Mouse (Mus musculus) bone marrow macrophage, adult 2 months (primary cell): Measurements from ENCODE around the gene Sv2c. TPM values are rescaled to one million over a fixed set of nuclear protein-coding genes. Genes with fewer than 3 reads are reported as not detected.

Experiments used
- H3K27ac ChIP-seq: 2 replicates; pipeline ENCODE4 v1.5.1; 2012; ENCODE audit warnings: low read depth, low read length; ENCODE audit not compliant: insufficient read depth
- H3K4me1 ChIP-seq: 2 replicates; pipeline ENCODE4 v1.6.1; 2012; ENCODE audit warnings: low read length; ENCODE audit not compliant: control insufficient read depth, insufficient read depth
- H3K4me3 ChIP-seq: 2 replicates; pipeline ENCODE4 v1.5.1; 2012; ENCODE audit warnings: mild to moderate bottlenecking, low read length, moderate library complexity; ENCODE audit not compliant: insufficient read depth
- CTCF ChIP-seq: IDR thresholded peaks from 2 replicates; pipeline ENCODE4 v1.5.1; 2012; ENCODE audit warnings: low read depth, mild to moderate bottlenecking, low read length, moderate library complexity
- POLR2A ChIP-seq: IDR thresholded peaks from 2 replicates; pipeline ENCODE4 v1.6.1; 2012; ENCODE audit warnings: mild to moderate bottlenecking, low read depth, low read length, borderline replicate concordance
- polyA plus RNA-seq: library from polyadenylated mRNA; stranded (reverse); fragments of >200 nt; gene quantifications from 2 replicates; pipeline ENCODE4 v1.2.4, GENCODE M21; 2012; ENCODE audit not compliant: missing spikeins, insufficient read depth, insufficient read length

Gene Sv2c
- polyA plus RNA-seq, 1 experiment: not detected

DNA sequence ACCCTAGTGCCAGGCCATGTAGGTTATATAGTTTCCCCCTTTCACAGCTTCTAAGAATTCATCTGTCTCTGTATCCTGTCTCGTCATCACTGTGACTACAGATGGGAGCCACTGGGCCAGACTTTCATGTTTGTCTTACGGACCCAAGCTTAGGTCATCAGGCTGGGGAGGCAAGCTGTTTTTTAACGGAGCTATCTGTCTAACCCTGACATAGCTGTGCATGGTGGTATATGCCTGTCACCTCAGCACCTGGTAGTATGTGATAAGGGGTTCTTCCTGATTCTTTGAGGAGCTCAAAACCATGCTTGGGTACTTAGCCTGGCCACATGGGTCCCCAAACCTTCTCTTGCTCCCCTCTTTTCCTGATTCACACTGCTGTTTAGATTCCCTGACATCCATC lies 124.2 kb downstream of the Sv2c start:
- no peak overlapping the region for H3K4me3 ChIP-seq
- H3K4me1 ChIP-seq: peaks cover 6% of the 10 kb centered on the region; the same call in 1 of the 2 replicates
- TF ChIP-seq CTCF: no peak
- TF ChIP-seq POLR2A: no peak
- no peak overlapping the region for H3K27ac ChIP-seq

DNA sequence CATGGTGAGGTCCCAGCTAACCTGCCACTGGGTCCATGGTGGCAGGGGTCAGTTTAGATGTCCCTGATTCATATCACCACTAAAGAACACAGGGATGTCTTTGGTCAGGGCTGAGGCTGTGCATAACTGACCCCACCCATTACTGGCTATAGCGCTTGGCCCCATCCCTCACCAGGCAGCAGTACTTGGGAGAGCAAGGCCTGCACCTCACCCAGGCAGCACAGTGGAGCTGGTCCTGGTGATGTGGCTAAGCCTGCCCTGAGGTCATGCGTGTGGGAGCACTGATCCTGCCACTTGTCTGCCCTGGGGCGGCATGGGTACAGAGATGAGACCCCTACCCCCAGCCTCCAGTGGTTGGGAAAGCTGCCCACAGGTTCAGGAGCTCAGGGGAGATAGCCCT lies 128.8 kb downstream of the Sv2c start:
- Histone ChIP-seq H3K4me3 (no peak overlapping the region), H3K27ac (no peak overlapping the region), H3K4me1 (no peaks in the 10 kb centered on the region)
- TF ChIP-seq CTCF (no peak), POLR2A (no peak)

DNA sequence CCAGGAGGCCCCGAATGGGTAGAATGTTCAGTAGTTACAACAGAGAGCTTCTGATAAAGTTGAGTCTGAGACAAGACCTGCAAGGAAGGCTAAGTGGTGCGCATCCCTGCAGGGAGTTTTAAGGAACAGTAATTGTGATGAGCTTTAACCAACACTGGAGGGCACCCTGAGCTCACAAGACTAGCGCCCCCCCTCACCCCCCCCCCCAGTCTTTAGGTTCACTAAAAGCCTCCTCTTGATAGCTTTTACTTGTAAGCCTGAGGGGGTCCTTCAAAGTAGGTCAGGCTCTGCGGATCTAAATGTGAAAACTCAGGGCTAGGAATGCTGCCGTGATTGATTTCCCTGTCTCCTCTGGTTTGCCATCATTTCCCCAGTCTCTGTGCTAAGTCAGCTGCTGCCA lies 129.9 kb downstream of the Sv2c start:
- TF ChIP-seq POLR2A (no peak), CTCF (no peak)
- Histone ChIP-seq H3K4me3 (no peak overlapping the region), H3K27ac (no peak overlapping the region), H3K4me1 (no peaks in the 10 kb centered on the region)

DNA sequence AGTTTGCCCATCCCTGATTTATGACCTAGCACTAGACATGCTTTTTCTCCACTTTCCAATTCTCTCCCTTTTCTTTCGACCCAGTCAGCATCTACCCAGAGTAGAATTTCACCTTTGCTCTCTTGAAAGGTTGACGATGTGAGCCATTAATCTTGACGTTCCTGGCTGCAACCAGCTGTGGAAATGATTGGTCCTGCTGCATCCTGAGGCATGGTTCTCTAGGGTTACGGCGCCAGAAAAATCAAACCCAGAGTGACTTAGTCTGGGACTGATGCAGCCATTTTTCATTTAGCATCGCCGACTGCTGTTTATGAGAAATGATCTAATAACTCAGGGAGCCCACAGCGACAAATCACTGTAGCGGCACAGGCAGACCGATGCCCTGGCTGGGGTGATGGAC lies 133.0 kb downstream of the Sv2c start:
- TF ChIP-seq POLR2A (no peak), CTCF (no peak)
- no peaks in the 10 kb centered on the region for H3K4me1 ChIP-seq
- H3K4me3 ChIP-seq: no peak overlapping the region
- no peak overlapping the region for H3K27ac ChIP-seq

DNA sequence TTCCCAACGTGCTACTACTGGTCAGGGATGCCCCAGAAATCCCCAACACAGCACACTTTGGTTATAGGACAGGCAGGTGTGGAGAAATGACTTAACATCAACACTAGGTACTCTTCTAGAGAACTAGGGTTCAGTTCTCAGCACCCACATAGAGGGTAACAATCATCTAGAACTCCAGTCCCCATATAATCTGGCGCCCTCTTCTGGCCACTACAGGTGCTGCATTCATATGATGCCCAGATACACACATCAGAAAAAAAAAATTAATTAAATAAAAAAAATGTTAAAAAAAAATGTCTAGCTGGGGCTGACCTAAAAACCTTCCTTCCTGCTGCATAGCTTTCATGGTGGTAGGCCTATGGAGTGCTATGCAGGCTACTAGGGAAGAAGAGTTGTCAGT lies 135.1 kb downstream of the Sv2c start:
- TF ChIP-seq POLR2A (no peak), CTCF (no peak)
- no peak overlapping the region for H3K27ac ChIP-seq
- no peaks in the 10 kb centered on the region for H3K4me1 ChIP-seq
- no peak overlapping the region for H3K4me3 ChIP-seq

DNA sequence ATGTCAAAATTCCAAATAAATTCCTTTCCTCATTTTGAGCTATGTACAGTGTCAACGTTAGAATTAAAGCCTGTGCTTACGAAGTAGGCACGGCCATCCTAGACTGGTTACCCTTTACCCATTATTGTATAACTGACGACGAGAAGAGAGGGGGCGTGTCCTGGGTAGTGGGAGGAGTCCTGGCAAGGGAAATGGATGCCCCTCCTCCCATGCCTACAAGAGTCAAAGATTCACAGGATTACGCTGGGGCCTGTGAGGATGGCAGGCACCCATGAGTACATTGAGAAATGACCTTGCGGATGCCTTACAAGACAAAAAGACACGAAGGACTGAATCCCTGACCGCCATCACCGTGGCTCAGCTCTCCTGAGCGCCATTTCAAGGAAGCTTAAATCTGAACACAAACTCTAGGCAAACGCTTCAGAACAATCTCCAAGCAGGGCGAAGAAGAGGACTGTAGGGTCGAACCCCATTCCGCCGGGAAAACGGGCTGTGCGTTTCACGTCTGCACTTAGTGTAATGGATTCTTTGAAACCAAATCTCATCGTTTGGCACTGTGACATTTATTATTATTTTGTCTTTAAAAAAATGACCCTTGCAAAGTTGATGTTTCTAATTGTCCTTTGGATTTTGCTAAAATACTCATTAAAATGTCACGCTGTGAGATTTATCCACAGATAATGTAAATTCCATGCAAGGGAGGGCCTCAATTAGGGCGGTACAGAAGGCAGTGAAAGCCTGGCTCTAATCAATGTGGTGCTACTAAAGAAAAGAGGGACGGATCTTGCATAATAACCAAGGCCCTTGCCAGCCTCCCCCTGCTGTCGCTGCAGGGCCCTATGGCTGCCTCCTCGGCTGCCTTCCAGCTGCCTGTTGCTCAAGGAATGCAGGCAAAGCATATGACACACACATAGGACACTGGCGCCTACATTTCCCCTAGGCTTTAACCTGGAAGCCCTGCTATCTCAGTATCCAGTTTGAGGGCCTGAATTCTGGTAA lies 137.4 kb downstream of the Sv2c start:
- TF ChIP-seq POLR2A (no peak), CTCF (no peak)
- Histone ChIP-seq H3K4me3 (no peak overlapping the region), H3K4me1 (no peaks in the 10 kb centered on the region), H3K27ac (no peak overlapping the region)

DNA sequence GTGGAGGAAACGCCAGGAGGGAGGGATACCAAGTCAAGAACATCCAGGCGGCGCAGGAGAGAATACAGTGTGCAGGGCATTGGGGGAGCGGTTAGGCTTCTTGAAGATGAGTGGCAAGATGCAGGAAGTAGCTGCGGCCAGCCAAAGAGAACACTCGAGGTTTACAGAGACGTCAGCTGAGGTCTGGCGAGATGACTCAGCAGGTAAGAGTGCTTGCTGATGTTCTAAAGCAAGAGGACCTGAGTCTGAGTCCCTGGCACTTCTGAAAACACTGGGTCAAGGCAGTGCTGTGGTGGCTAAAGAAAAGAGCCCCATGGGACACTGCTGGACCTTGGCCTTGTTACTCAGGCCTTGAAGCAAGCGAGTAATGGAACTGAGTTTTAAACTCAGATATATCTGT lies 144.2 kb downstream of the Sv2c start:
- TF ChIP-seq POLR2A: no peak
- H3K4me3 ChIP-seq: no peak overlapping the region
- H3K27ac ChIP-seq: no peak overlapping the region
- no peaks in the 10 kb centered on the region for H3K4me1 ChIP-seq

DNA sequence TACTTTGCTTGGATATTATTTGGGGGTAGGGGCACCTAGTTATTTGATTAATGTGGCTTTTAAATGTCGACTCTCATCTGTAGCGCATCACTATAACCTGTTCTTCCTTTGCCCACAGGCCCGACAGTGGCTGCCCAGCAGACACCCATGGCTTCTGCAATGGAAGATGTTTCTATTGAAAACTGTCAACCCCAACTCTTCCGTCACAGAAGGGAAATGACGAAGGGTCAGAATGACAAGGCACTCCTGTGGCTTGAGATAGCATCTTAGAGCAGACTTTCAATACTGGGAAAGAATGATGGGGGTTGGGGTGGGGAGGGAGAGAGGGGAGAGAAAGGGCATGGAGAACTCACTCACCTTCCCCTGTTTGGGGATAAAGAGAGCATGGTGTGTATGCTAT lies 145.2 kb downstream of the Sv2c start:
- Histone ChIP-seq H3K4me3 (no peak overlapping the region), H3K4me1 (no peaks in the 10 kb centered on the region), H3K27ac (no peak overlapping the region)
- no peak for TF ChIP-seq CTCF

DNA sequence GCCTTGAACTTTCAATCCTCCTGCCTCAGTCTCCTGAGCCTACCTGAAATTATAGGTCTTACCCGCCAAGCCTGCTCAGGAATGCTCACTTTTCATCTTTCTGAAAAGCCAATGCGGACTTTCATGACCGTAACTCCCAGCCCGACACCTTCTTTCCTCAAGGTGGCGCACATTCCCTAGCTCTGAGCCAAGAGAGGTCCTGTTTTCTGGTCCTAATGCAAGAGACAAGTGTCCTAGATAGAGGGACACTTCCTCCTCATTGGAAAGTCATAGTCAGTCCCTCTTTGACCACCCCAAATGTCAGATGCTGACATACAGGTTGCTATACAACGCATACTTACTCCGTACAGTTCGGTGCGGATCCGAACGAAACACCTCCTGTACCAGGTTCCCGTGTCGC lies 146.0 kb downstream of the Sv2c start:
- Histone ChIP-seq H3K27ac (no peak overlapping the region), H3K4me1 (no peaks in the 10 kb centered on the region), H3K4me3 (no peak overlapping the region)
- TF ChIP-seq POLR2A: no peak

DNA sequence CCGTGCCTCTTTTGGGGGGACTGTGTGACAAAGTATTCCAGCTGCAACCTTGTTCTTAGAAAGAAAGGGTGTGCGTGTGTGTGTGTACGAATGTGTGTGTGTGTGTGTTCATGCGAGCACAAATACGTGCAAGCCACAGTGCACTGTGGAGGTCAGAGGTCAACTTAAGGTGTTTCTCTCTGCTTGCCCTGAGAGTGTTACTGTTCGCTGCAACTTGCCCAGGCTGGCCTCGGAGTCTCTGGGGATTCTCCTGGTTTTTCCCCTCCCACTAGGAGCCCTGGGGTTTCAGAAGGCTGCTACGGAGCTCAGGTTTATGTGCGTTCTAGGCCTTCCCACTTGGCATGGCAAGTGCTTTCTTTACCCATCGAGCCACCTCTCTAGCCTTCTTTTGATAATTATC lies 157.2 kb downstream of the Sv2c start:
- H3K27ac ChIP-seq: no peak overlapping the region
- no peak overlapping the region for H3K4me3 ChIP-seq
- no peak for TF ChIP-seq CTCF
- TF ChIP-seq POLR2A: no peak
- H3K4me1 ChIP-seq: no peaks in the 10 kb centered on the region

DNA sequence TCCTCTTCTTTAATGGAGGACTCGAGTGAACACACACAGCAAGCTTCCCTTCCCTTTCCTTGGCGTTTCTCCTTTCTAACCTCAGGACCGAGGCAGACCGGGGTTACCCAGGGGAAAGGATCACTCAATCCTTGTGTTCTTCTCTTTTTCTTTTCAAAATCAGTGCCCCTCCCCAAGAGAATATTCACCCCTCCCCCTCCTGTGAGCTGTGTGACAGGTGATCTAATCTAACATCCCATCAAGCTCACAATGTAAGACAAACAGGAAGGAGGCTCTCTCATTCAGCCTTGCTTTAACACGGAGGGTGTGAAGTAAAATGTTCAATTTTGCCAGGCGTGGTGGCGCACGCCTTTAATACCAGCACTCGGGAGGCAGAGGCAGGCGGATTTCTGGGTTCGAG lies 158.3 kb downstream of the Sv2c start:
- H3K4me3 ChIP-seq: no peak overlapping the region
- H3K4me1 ChIP-seq: no peaks in the 10 kb centered on the region
- TF ChIP-seq POLR2A: no peak
- TF ChIP-seq CTCF: no peak
- no peak overlapping the region for H3K27ac ChIP-seq
